ENCODE assay signal across 8 mouse cellular contexts in genomic region chr7:44869697-44870528, GRCm38 (mm10). TPM values are rescaled to one million over a fixed set of nuclear protein-coding genes. Genes with fewer than 3 reads are reported as not detected.
A peak's percentile ranks its signal among the peaks of the same experiment; 100 is the strongest.
DNase-seq lines count a peak whose midpoint lies in the region; ATAC-seq and TF ChIP-seq lines count a peak whose summit lies in the region.

Ptov1 (minus strand) TSS chr7:44869788.

- peak within 1 kb of the TSS; percentile 80 for H3K4me2 ChIP-seq in forebrain, postnatal 0 days (ENCODE audit: low read depth)
- H3K4me2 ChIP-seq in lung, embryonic 15.5 days: peak within 1 kb of the TSS; percentile 71

- 0 out of 6 replicates have a peak, but pooled peaks of 1 of the 3 experiments have one; percentile 5 for TF ChIP-seq CTCF in MEL (IDR thresholded peaks at IDR 0.05 in 2 of 3, conservative IDR thresholded peaks at IDR 0.05 in 1 of 3; ENCODE audit: control insufficient read depth in 1 of 3, insufficient read depth in 1 of 3, low read depth in 2 of 3, low read length in 3 of 3, poor library complexity in 1 of 3, severe bottlenecking in 1 of 3)
- no peak for TF ChIP-seq CTCF in cerebellum, adult 2 months (IDR thresholded peaks at IDR 0.05; ENCODE audit: borderline replicate concordance, insufficient read depth, low read depth, low read length)
- peak; percentile 29 for TF ChIP-seq CTCF in forebrain, postnatal 0 days (IDR thresholded peaks at IDR 0.05; ENCODE audit: low read depth)

- peak; percentile 95 for ATAC-seq in forebrain, postnatal 0 days
- peak; percentile 93 for ATAC-seq in lung, embryonic 15.5 days (ENCODE audit: borderline replicate concordance, extremely low read depth, low FRiP score, low TSS enrichment)

- peaks cover 9% of the 10 kb centered on the region for H3K79me2 ChIP-seq in MEL (ENCODE audit: control insufficient read depth, insufficient read depth, low read length, poor library complexity)

- H3K4me3 ChIP-seq in MEL (ENCODE audit: control insufficient read depth in 1 of 2, insufficient read depth in 1 of 2, low read depth in 2 of 2, low read length in 2 of 2): peak within 1 kb of the TSS; percentile 64 to 71
- H3K4me3 ChIP-seq in cerebellum, adult 2 months (replicated peaks; ENCODE audit: insufficient read depth, low read depth, low read length): peak within 1 kb of the TSS; percentile 53
- peak within 1 kb of the TSS; percentile 82 for H3K4me3 ChIP-seq in forebrain, postnatal 0 days (ENCODE audit: low read depth, low read length)
- H3K4me3 ChIP-seq in lung, embryonic 15.5 days: peak within 1 kb of the TSS; percentile 99

- no peaks in the 10 kb centered on the region for H3K9me3 ChIP-seq in MEL (replicated peaks; ENCODE audit: insufficient read depth, low read length)
- H3K9me3 ChIP-seq in forebrain, postnatal 0 days (ENCODE audit: low read length): no peaks in the 10 kb centered on the region
- H3K9me3 ChIP-seq in lung, embryonic 15.5 days: no peaks in the 10 kb centered on the region

- peak within 1 kb of the TSS; percentile 67 for H3K27ac ChIP-seq in MEL (ENCODE audit: control insufficient read depth, low read depth, low read length)
- H3K27ac ChIP-seq in cerebellum, adult 2 months (ENCODE audit: insufficient read depth, low read length): peak within 1 kb of the TSS; percentile 98
- peak within 1 kb of the TSS; percentile 96 for H3K27ac ChIP-seq in forebrain, postnatal 0 days (ENCODE audit: low read depth, low read length)
- H3K27ac ChIP-seq in lung, embryonic 15.5 days: peak within 1 kb of the TSS; percentile 100

- DNase-seq in MEL (ENCODE audit: low read depth, low spot score): peak; percentile 99
- DNase-seq in cerebellum, adult 2 months: peak; percentile 93 to 98
- peak; percentile 98 for DNase-seq in forebrain, postnatal 0 days
- peak; percentile 93 for DNase-seq in heart, postnatal 4 days
- DNase-seq in layer of hippocampus, adult 8-10 months (ENCODE audit: low spot score in 2 of 2): peak; percentile 96 to 98
- DNase-seq in ovary, adult 18-20 months (ENCODE audit: low spot score): peak; percentile 94
- peak; percentile 93 for DNase-seq in thymus, postnatal 0 days (ENCODE audit: low spot score)

- peak; percentile 33 to 56; a peak in 1 of 4 replicates for TF ChIP-seq POLR2A in MEL (IDR thresholded peaks at IDR 0.05; ENCODE audit: control insufficient read depth in 1 of 2, insufficient read depth in 1 of 2, low read depth in 1 of 2, low read length in 2 of 2, poor library complexity in 1 of 2)
- peak; percentile 76; the same call in 1 of the 2 replicates for TF ChIP-seq POLR2A in cerebellum, adult 2 months (IDR thresholded peaks at IDR 0.05; ENCODE audit: borderline replicate concordance, insufficient read depth, low read length)

- no peak for TF ChIP-seq RAD21 in MEL (IDR thresholded peaks at IDR 0.05; ENCODE audit: low read depth, low read length)

- WGBS in cerebellum, adult 2 months: 8% methylated on average over 29 of the region's 29 CpGs
- 9% methylated on average over 29 of the region's 29 CpGs for WGBS in forebrain, postnatal 0 days
- 2% methylated on average over 29 of the region's 29 CpGs for WGBS in lung, embryonic 15.5 days

- H3K9ac ChIP-seq in MEL (ENCODE audit: control insufficient read depth, low read depth, low read length, poor library complexity, severe bottlenecking): peak within 1 kb of the TSS; percentile 82
- H3K9ac ChIP-seq in forebrain, postnatal 0 days: peak within 1 kb of the TSS; percentile 99
- H3K9ac ChIP-seq in lung, embryonic 15.5 days: peak within 1 kb of the TSS; percentile 100

- no peaks in the 10 kb centered on the region for H3K27me3 ChIP-seq in MEL (ENCODE audit: control insufficient read depth in 1 of 2, insufficient read depth in 2 of 2, low read length in 2 of 2)
- H3K27me3 ChIP-seq in cerebellum, adult 2 months (ENCODE audit: control insufficient read depth, insufficient read depth, low read length): no peaks in the 10 kb centered on the region
- H3K27me3 ChIP-seq in forebrain, postnatal 0 days (ENCODE audit: insufficient read depth, low read length): no peaks in the 10 kb centered on the region
- no peaks in the 10 kb centered on the region for H3K27me3 ChIP-seq in lung, embryonic 15.5 days

- TF ChIP-seq EP300 in MEL (IDR thresholded peaks at IDR 0.05; ENCODE audit: low read depth in 1 of 2, low read length in 2 of 2): no peak

- no peaks in the 10 kb centered on the region for H3K36me3 ChIP-seq in MEL (ENCODE audit: control insufficient read depth in 1 of 2, insufficient read depth in 2 of 2, low read length in 2 of 2)
- peaks cover 9% of the 10 kb centered on the region for H3K36me3 ChIP-seq in forebrain, postnatal 0 days (ENCODE audit: insufficient read depth)
- peaks cover 7% of the 10 kb centered on the region; the same call in 1 of the 2 replicates for H3K36me3 ChIP-seq in lung, embryonic 15.5 days

- peaks cover 3 to 4% of the 10 kb centered on the region in 2 experiments; a peak in 3 of 4 replicates for H3K4me1 ChIP-seq in MEL (ENCODE audit: control insufficient read depth in 1 of 2, insufficient read depth in 2 of 2, low read length in 2 of 2)
- peaks cover 26% of the 10 kb centered on the region for H3K4me1 ChIP-seq in cerebellum, adult 2 months (ENCODE audit: control insufficient read depth, insufficient read depth, low read length)
- H3K4me1 ChIP-seq in forebrain, postnatal 0 days (ENCODE audit: insufficient read depth): peaks cover 18% of the 10 kb centered on the region
- H3K4me1 ChIP-seq in lung, embryonic 15.5 days: peaks cover 44% of the 10 kb centered on the region

TF ChIP-seq in MEL, 35 proteins besides CTCF, POLR2A, EP300 and RAD21 (continues in another document):
- TF ChIP-seq KAT2A (conservative IDR thresholded peaks at IDR 0.05; ENCODE audit: low read depth, low read length) (peak; percentile 63; the same call in 1 of the 2 replicates), RCOR1 (IDR thresholded peaks at IDR 0.05; ENCODE audit: low read depth, low read length) (peak; percentile 19; the same call in 1 of the 2 replicates), ELF1 (IDR thresholded peaks at IDR 0.05; ENCODE audit: low read depth, low read length) (peak; percentile 37; the same call in 1 of the 2 replicates), USF1 (IDR thresholded peaks at IDR 0.05; ENCODE audit: low read depth, low read length) (no peak; the same call in 1 of the 2 replicates), SMC3 (IDR thresholded peaks at IDR 0.05; ENCODE audit: low read depth, low read length) (peak; percentile 19; the same call in 1 of the 2 replicates), ZC3H11A (IDR thresholded peaks at IDR 0.05; ENCODE audit: low read depth, low read length) (no peak), MYB (IDR thresholded peaks at IDR 0.05; ENCODE audit: low read depth, low read length) (no peak), ZNF384 (IDR thresholded peaks at IDR 0.05; ENCODE audit: low read depth, low read length) (no peak), NELFE (IDR thresholded peaks at IDR 0.05; ENCODE audit: low read depth, low read length) (peak; percentile 62; the same call in 1 of the 2 replicates), MAFK (IDR thresholded peaks at IDR 0.05; ENCODE audit: borderline replicate concordance, low read depth, low read length) (no peak), ZKSCAN1 (IDR thresholded peaks at IDR 0.05; ENCODE audit: low read depth, low read length) (no peak), SIN3A (IDR thresholded peaks at IDR 0.05; ENCODE audit: low read length) (peak; percentile 92), ZMIZ1 (IDR thresholded peaks at IDR 0.05; ENCODE audit: low read depth, low read length) (no peak; the same call in 1 of the 2 replicates), TAL1 (IDR thresholded peaks at IDR 0.05; ENCODE audit: low read length) (no peak), ETS1 (IDR thresholded peaks at IDR 0.05; ENCODE audit: low read depth, low read length) (peak; percentile 31), MYC (IDR thresholded peaks at IDR 0.05; ENCODE audit: low read depth, low read length) (peak; percentile 72; the same call in 1 of the 2 replicates), CHD1 (IDR thresholded peaks at IDR 0.05; ENCODE audit: low read depth, low read length) (peak; percentile 99), TCF12 (IDR thresholded peaks at IDR 0.05; ENCODE audit: low read depth, low read length) (peak; percentile 51), MAX (IDR thresholded peaks at IDR 0.05; ENCODE audit: low read length) (peak; percentile 70), HCFC1 (IDR thresholded peaks at IDR 0.05; ENCODE audit: low read depth, low read length) (peak; percentile 90), CHD2 (IDR thresholded peaks at IDR 0.05; ENCODE audit: low read length) (no peak), MAZ (IDR thresholded peaks at IDR 0.05; ENCODE audit: low read depth, low read length) (peak; percentile 98), MXI1 (IDR thresholded peaks at IDR 0.05; ENCODE audit: low read depth, low read length) (peak; percentile 73), JUND (IDR thresholded peaks at IDR 0.05; ENCODE audit: low read depth, low read length) (no peak), NRF1 (IDR thresholded peaks at IDR 0.05; ENCODE audit: insufficient read depth, low read depth, low read length, poor library complexity, severe bottlenecking) (no peak), BHLHE40 (IDR thresholded peaks at IDR 0.05; ENCODE audit: borderline replicate concordance, low read depth, low read length) (peak; percentile 28), UBTF (IDR thresholded peaks at IDR 0.05; ENCODE audit: borderline replicate concordance, insufficient read depth, low read depth, low read length) (no peak), POLR2AphosphoS2 (IDR thresholded peaks at IDR 0.05; ENCODE audit: low read length) (no peak; the same call in 1 of the 2 replicates), GABPA (IDR thresholded peaks at IDR 0.05; ENCODE audit: low read depth, low read length) (no peak), GATA1 (IDR thresholded peaks at IDR 0.05; ENCODE audit: low read depth, low read length) (no peak), POLR2AphosphoS5 (IDR thresholded peaks at IDR 0.05; ENCODE audit: borderline replicate concordance, low read depth, low read length) (no peak)

RNA-seq across cellular contexts. Expression of gene Ptov1, which starts in this region (rescaled TPM):
- 44.1 and 46.4 TPM in 2 replicates for total RNA-seq in MEL (2012; rRNA removed)
- 100 to 1,000 TPM in 1 of 2 experiments, not detected in 1; 168 TPM for polyA plus RNA-seq in MEL (2012; ENCODE audit: insufficient read depth in 1 of 2, insufficient read length in 2 of 2, low read depth in 1 of 2, low replicate concordance in 2 of 2, missing spikeins in 1 of 2)
- 355 and 364 TPM in 2 replicates for polyA plus RNA-seq in cerebellum, adult 2 months (2012; rRNA removed)
- total RNA-seq in forebrain, postnatal 0 days (2014; rRNA removed): 404 and 498 TPM in 2 replicates
- polyA plus RNA-seq in forebrain, postnatal 0 days (2015; fragmentation: Nextera tagmentation; extraction: Ambion mirVana): 495 and 513 TPM in 2 replicates
- 100 to 1,000 TPM; 237 to 248 TPM for total RNA-seq in heart, postnatal 4 days (2021)
- 100 to 1,000 TPM; 310 to 354 (median 329) TPM for total RNA-seq in layer of hippocampus, adult 8-10 months (2022)
- polyA plus RNA-seq in lung, embryonic 15.5 days (2015; fragmentation: Nextera tagmentation; extraction: Ambion mirVana): 371 and 398 TPM in 2 replicates
- 147 and 158 TPM in 2 replicates for polyA plus RNA-seq in thymus, postnatal 0 days (2015; fragmentation: Nextera tagmentation; extraction: Ambion mirVana)

Comparison
In these comparisons a context has a peak if more than half of its experiments do, and no peak if none do; other contexts are left out.
1. Peak in every context shown above with its lines: DNase-seq, ATAC-seq, H3K4me3 ChIP-seq and H3K27ac ChIP-seq.